In genomic region chr3:102743781-102744471, GRCm38 (mm10) we compare ENCODE assay signal across 14 mouse cellular contexts. TPM values are rescaled to one million over a fixed set of nuclear protein-coding genes. Genes with fewer than 3 reads are reported as not detected.
DNase-seq lines count a peak whose midpoint lies in the region; ATAC-seq lines count a peak whose summit lies in the region.
"Had no signal": no experiment of that assay in that cellular context is flagged by ENCODE, and none has a peak within 500 bp of the region (broad histone marks: within the 10 kb centered on the region; RNA-seq: fewer than 3 reads in every experiment).

No protein-coding gene starts in this region.

- H3K4me1 ChIP-seq in liver, embryonic 13.5 days (replicated peaks), result peaks cover 16% of the 10 kb centered on the region; the same call in 1 of the 2 replicates
- H3K4me1 ChIP-seq in liver, embryonic 12.5 days, result peaks cover 6% of the 10 kb centered on the region; the same call in 1 of the 2 replicates
- peaks cover 37% of the 10 kb centered on the region for H3K4me1 ChIP-seq in embryonic facial prominence, embryonic 10.5 days

- H3K4me2 ChIP-seq in liver, embryonic 13.5 days, result no peak overlapping the region
- no peak overlapping the region for H3K4me2 ChIP-seq in liver, embryonic 12.5 days
- H3K4me2 ChIP-seq: heart, embryonic 11.5 days had no signal

- no peak overlapping the region for H3K4me3 ChIP-seq in liver, embryonic 13.5 days (replicated peaks)
- H3K4me3 ChIP-seq in liver, embryonic 12.5 days, result no peak overlapping the region
- no peak overlapping the region for H3K4me3 ChIP-seq in embryonic facial prominence, embryonic 10.5 days

- H3K27me3 ChIP-seq in liver, embryonic 13.5 days, result no peaks in the 10 kb centered on the region
- no peaks in the 10 kb centered on the region for H3K27me3 ChIP-seq in liver, embryonic 12.5 days (replicated peaks)
- H3K27me3 ChIP-seq in embryonic facial prominence, embryonic 10.5 days (replicated peaks; ENCODE audit: low read depth, poor library complexity, severe bottlenecking), result no peaks in the 10 kb centered on the region

- no peaks in the 10 kb centered on the region for H3K36me3 ChIP-seq in liver, embryonic 13.5 days
- no peaks in the 10 kb centered on the region for H3K36me3 ChIP-seq in liver, embryonic 12.5 days
- no peaks in the 10 kb centered on the region for H3K36me3 ChIP-seq in embryonic facial prominence, embryonic 10.5 days (replicated peaks)

- no peaks in the 10 kb centered on the region for H3K9me3 ChIP-seq in liver, embryonic 13.5 days (replicated peaks)
- no peaks in the 10 kb centered on the region for H3K9me3 ChIP-seq in liver, embryonic 12.5 days (replicated peaks)
- H3K9me3 ChIP-seq in embryonic facial prominence, embryonic 10.5 days, result no peaks in the 10 kb centered on the region

- H3K27ac ChIP-seq in liver, embryonic 13.5 days, result peak overlapping the region; percentile 9; the same call in 1 of the 2 replicates
- no peak overlapping the region for H3K27ac ChIP-seq in liver, embryonic 12.5 days
- 0 out of 2 replicates have a peak overlapping the region, but pooled peaks have one; percentile 44 for H3K27ac ChIP-seq in embryonic facial prominence, embryonic 10.5 days (replicated peaks)

- ATAC-seq in liver, embryonic 13.5 days (ENCODE audit: low read depth), result no peak
- ATAC-seq in liver, embryonic 12.5 days, result no peak

- DNase-seq in heart, adult 11 months, result peak; percentile 81
- DNase-seq in heart, adult 8-10 months (ENCODE audit: low spot score), result no peak
- no peak for DNase-seq in liver, embryonic 13.5 days
- DNase-seq in embryonic facial prominence, embryonic 10.5 days (ENCODE audit: low spot score), result no peak
- DNase-seq in lung, postnatal 36 days, result peak; percentile 37
- no peak for DNase-seq in embryo, embryonic 9.5 days (ENCODE audit: extremely low spot score)
- DNase-seq in frontal cortex, postnatal 10 days (ENCODE audit: low spot score in 2 of 2), result no peak
- DNase-seq: B cell, adult 2 months; kidney, adult 9 months; layer of hippocampus, adult 9-11 months; liver had no signal

- H3K9ac ChIP-seq in liver, embryonic 13.5 days, result no peak overlapping the region
- H3K9ac ChIP-seq in liver, embryonic 12.5 days, result no peak overlapping the region

- WGBS in liver, embryonic 13.5 days (ENCODE audit: insufficient replicate concordance), result 64% methylated on average over 9 of the region's 9 CpGs
- 68% methylated on average over 9 of the region's 9 CpGs for WGBS in liver, embryonic 12.5 days (ENCODE audit: insufficient replicate concordance)
- WGBS in embryonic facial prominence, embryonic 10.5 days, result 79% methylated on average over 9 of the region's 9 CpGs

RNA-seq across cellular contexts. Expression of gene Tspan2, which starts 9.6 kb away (rescaled TPM):
- 10 to 100 TPM in 2 of 4 experiments, 1 to 10 TPM in 2; 5.3 to 10.6 (median 10.3) TPM for total RNA-seq in heart, adult 8-10 months (2022)
- 1.9 and 2.1 TPM in 2 replicates for polyA plus RNA-seq in liver, embryonic 13.5 days (2015; fragmentation: Nextera tagmentation; extraction: Ambion mirVana)
- polyA plus RNA-seq in liver, embryonic 12.5 days (2016; fragmentation: Nextera tagmentation; extraction: Ambion mirVana), result 2.8 and 3.4 TPM in 2 replicates
- 7.4 and 7.6 TPM in 2 replicates for polyA plus RNA-seq in embryonic facial prominence, embryonic 10.5 days (2016; fragmentation: Nextera tagmentation; extraction: Ambion mirVana)

RNA-seq across cellular contexts. Expression of gene Tshb, which starts 38.6 kb away (rescaled TPM):
- not detected for total RNA-seq in heart, adult 8-10 months (2022)
- polyA plus RNA-seq in liver, embryonic 13.5 days (2015; fragmentation: Nextera tagmentation; extraction: Ambion mirVana), result 0.15 TPM in 1 of 2 replicates, not detected in the other
- not detected in 2 replicates for polyA plus RNA-seq in liver, embryonic 12.5 days (2016; fragmentation: Nextera tagmentation; extraction: Ambion mirVana)
- 0.10 and 0.11 TPM in 2 replicates for polyA plus RNA-seq in embryonic facial prominence, embryonic 10.5 days (2016; fragmentation: Nextera tagmentation; extraction: Ambion mirVana)
- total RNA-seq: common myeloid progenitor, adult 5-6 weeks had no signal

Comparison
In these comparisons a context has a peak if more than half of its experiments do, and no peak if none do; other contexts are left out.
1. DNase-seq: peak in heart, adult 11 months (single experiment) and lung, postnatal 36 days (single experiment); none in heart, adult 8-10 months (single experiment), liver, embryonic 13.5 days (single experiment), embryonic facial prominence, embryonic 10.5 days (single experiment), embryo, embryonic 9.5 days (single experiment) and frontal cortex, postnatal 10 days (0 of 2).